Mouse (Mus musculus) spleen, adult 2 months (tissue): ENCODE measurements around the gene Pomgnt1.

Experiments
- CTCF ChIP-seq: fragments of 200-500 bp; IDR thresholded peaks from 2 replicates; pipeline ENCODE4 v1.5.1; 2011; ENCODE audit warnings: mild to moderate bottlenecking, inconsistent platforms; ENCODE audit not compliant: insufficient read depth, insufficient read length, insufficient replicate concordance; ENCODE audit errors: extremely low read depth
- POLR2A ChIP-seq: fragments of 200-500 bp; IDR thresholded peaks from 2 replicates; pipeline ENCODE4 v1.6.1; 2011; ENCODE audit warnings: low read depth, low read length, inconsistent platforms

GRCm38 (mm10) chr4:116127956-116128355 is 4.3 kb downstream of the Pomgnt1 start:
- TF ChIP-seq CTCF, result no peak
- TF ChIP-seq POLR2A, result no peak
